Mouse (Mus musculus): ENCODE measurements around the gene Pfas.

DNA sequence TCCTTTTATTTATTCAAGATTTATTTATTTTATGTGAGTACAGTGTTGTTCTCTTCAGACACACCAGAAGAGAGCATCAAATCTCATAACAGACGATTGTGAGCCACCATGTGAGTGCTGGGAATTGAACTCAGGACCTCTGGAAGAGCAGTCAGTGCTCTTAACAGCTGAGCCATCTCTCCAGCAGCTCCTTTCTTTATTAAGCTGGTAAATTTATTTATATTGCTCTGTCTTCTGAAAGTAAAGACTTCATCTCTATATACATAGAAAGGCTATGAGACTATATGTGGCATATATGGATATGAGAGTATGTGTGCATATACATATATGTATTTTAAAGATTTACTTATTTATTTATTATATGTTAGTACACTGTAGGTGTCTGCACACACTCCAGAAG lies 1.2 kb upstream of the Pfas start:
- no peak for TF ChIP-seq E2F4 (IDR thresholded peaks at IDR 0.05; ENCODE audit: insufficient read depth)
- no peak for TF ChIP-seq USF1 (IDR thresholded peaks at IDR 0.05; ENCODE audit: low read depth)
- no peak for TF ChIP-seq POLR2A (IDR thresholded peaks at IDR 0.05; ENCODE audit: insufficient read length, low read depth)
- no peak for TF ChIP-seq TCF12 (IDR thresholded peaks at IDR 0.05; ENCODE audit: insufficient read depth, poor library complexity, severe bottlenecking)
- no peak for TF ChIP-seq CEBPB (IDR thresholded peaks at IDR 0.05; ENCODE audit: insufficient read depth, poor library complexity, severe bottlenecking)
- no peak for TF ChIP-seq MAX (IDR thresholded peaks at IDR 0.05; ENCODE audit: low read depth)
- no peak for TF ChIP-seq REST (IDR thresholded peaks at IDR 0.05; ENCODE audit: insufficient read depth, insufficient read length)
